Comparison of ENCODE assay signal across 8 mouse cellular contexts in genomic region chr2:26628792-26629437, GRCm38 (mm10). TPM values are rescaled to one million over a fixed set of nuclear protein-coding genes. Genes with fewer than 3 reads are reported as not detected.
A peak's percentile ranks its signal among the peaks of the same experiment; 100 is the strongest.
DNase-seq lines count a peak whose midpoint lies in the region; ATAC-seq and TF ChIP-seq lines count a peak whose summit lies in the region.

No protein-coding gene starts in this region.

- ATAC-seq in limb, embryonic 11.5 days (ENCODE audit: insufficient number of reproducible peaks, low FRiP score, low TSS enrichment, low read depth) = peak; percentile 54
- peak; percentile 50; the same call in 1 of the 2 replicates for ATAC-seq in neural tube, embryonic 14.5 days (ENCODE audit: low read depth)

- TF ChIP-seq CTCF in cerebellum, adult 2 months (IDR thresholded peaks at IDR 0.05; ENCODE audit: borderline replicate concordance, insufficient read depth, low read depth, low read length) = no peak
- no peak for TF ChIP-seq CTCF in thymus, adult 2 months (IDR thresholded peaks at IDR 0.05; ENCODE audit: borderline replicate concordance, control insufficient read depth, extremely low read depth, insufficient read depth, low read length, poor library complexity)

- H3K4me1 ChIP-seq in cerebellum, adult 2 months (ENCODE audit: control insufficient read depth, insufficient read depth, low read length) = peaks cover 27% of the 10 kb centered on the region
- peaks cover 17% of the 10 kb centered on the region for H3K4me1 ChIP-seq in thymus, adult 2 months (replicated peaks; ENCODE audit: control insufficient read depth, insufficient read depth, low read length)
- peaks cover 13% of the 10 kb centered on the region for H3K4me1 ChIP-seq in limb, embryonic 11.5 days (ENCODE audit: control insufficient read depth, insufficient read depth, low read length)
- H3K4me1 ChIP-seq in neural tube, embryonic 14.5 days (ENCODE audit: control insufficient read depth, insufficient read depth, low read length) = peaks cover 36% of the 10 kb centered on the region

- intact Hi-C loops in left cerebral cortex, postnatal 36 days (cut with DNase I) = loop anchor here (5.0 kb wide), 1 partner anchor 182 kb away; the partner anchor contains the start of gene Sec16a

- H3K9me3 ChIP-seq in limb, embryonic 11.5 days (ENCODE audit: control insufficient read depth, low read length) = no peaks in the 10 kb centered on the region; the same call in 1 of the 2 replicates
- no peaks in the 10 kb centered on the region for H3K9me3 ChIP-seq in neural tube, embryonic 14.5 days (ENCODE audit: control insufficient read depth, low read length)

- H3K4me3 ChIP-seq in cerebellum, adult 2 months (replicated peaks; ENCODE audit: insufficient read depth, low read depth, low read length) = peak overlapping the region; percentile 63
- peak overlapping the region; percentile 52 for H3K4me3 ChIP-seq in thymus, adult 2 months (ENCODE audit: control insufficient read depth, insufficient read depth, low read length)
- H3K4me3 ChIP-seq in limb, embryonic 11.5 days (ENCODE audit: low read depth, low read length) = peak overlapping the region; percentile 65
- peak overlapping the region; percentile 82 for H3K4me3 ChIP-seq in neural tube, embryonic 14.5 days (ENCODE audit: low read depth, low read length)

- 7% methylated on average over 5 of the region's 5 CpGs for WGBS in cerebellum, adult 2 months
- WGBS in thymus, adult 2 months = 11% methylated on average over 5 of the region's 5 CpGs
- WGBS in limb, embryonic 11.5 days = 18% methylated on average over 5 of the region's 5 CpGs
- 17% methylated on average over 5 of the region's 5 CpGs for WGBS in neural tube, embryonic 14.5 days

- H3K27me3 ChIP-seq in cerebellum, adult 2 months (ENCODE audit: control insufficient read depth, insufficient read depth, low read length) = no peaks in the 10 kb centered on the region
- no peaks in the 10 kb centered on the region for H3K27me3 ChIP-seq in thymus, adult 2 months (ENCODE audit: control insufficient read depth, insufficient read depth, low read length)
- no peaks in the 10 kb centered on the region for H3K27me3 ChIP-seq in limb, embryonic 11.5 days (ENCODE audit: control insufficient read depth, insufficient read depth, low read length)
- no peaks in the 10 kb centered on the region for H3K27me3 ChIP-seq in neural tube, embryonic 14.5 days (ENCODE audit: control insufficient read depth, insufficient read depth, low read length)

- peak overlapping the region; percentile 94 for H3K9ac ChIP-seq in limb, embryonic 11.5 days (ENCODE audit: low read length)
- peak overlapping the region; percentile 97 for H3K9ac ChIP-seq in neural tube, embryonic 14.5 days (replicated peaks; ENCODE audit: low read depth, low read length)

- peak overlapping the region; percentile 55 for H3K27ac ChIP-seq in cerebellum, adult 2 months (ENCODE audit: insufficient read depth, low read length)
- no peak overlapping the region for H3K27ac ChIP-seq in thymus, adult 2 months (ENCODE audit: control insufficient read depth, insufficient read depth, low read length)
- H3K27ac ChIP-seq in limb, embryonic 11.5 days (replicated peaks; ENCODE audit: low read depth, low read length) = 0 out of 2 replicates have a peak overlapping the region, but pooled peaks have one; percentile 2
- peak overlapping the region; percentile 85 for H3K27ac ChIP-seq in neural tube, embryonic 14.5 days (ENCODE audit: low read depth, low read length)

- peak overlapping the region; percentile 93 for H3K4me2 ChIP-seq in limb, embryonic 11.5 days (ENCODE audit: low read depth, severe bottlenecking)
- H3K4me2 ChIP-seq in neural tube, embryonic 14.5 days (ENCODE audit: low read depth, low read length) = peak overlapping the region; percentile 61

- H3K36me3 ChIP-seq in thymus, adult 2 months (ENCODE audit: control insufficient read depth, insufficient read depth, low read length) = no peaks in the 10 kb centered on the region
- H3K36me3 ChIP-seq in limb, embryonic 11.5 days (ENCODE audit: control insufficient read depth, insufficient read depth, low read length) = no peaks in the 10 kb centered on the region
- no peaks in the 10 kb centered on the region for H3K36me3 ChIP-seq in neural tube, embryonic 14.5 days (ENCODE audit: control insufficient read depth, insufficient read depth, low read length)

- no peak for TF ChIP-seq POLR2A in cerebellum, adult 2 months (IDR thresholded peaks at IDR 0.05; ENCODE audit: borderline replicate concordance, insufficient read depth, low read length)
- no peak for TF ChIP-seq POLR2A in thymus, adult 2 months (IDR thresholded peaks at IDR 0.05; ENCODE audit: control insufficient read depth, extremely low read depth, insufficient read depth, low read length, poor library complexity)

- peak; percentile 49 to 53 for DNase-seq in cerebellum, adult 2 months
- no peak for DNase-seq in cerebellum, adult 9-11 months
- DNase-seq in thymus, adult 2 months = no peak
- no peak for DNase-seq in thymus, postnatal 0 days (ENCODE audit: low spot score)
- peak; percentile 64 for DNase-seq in limb, embryonic 11.5 days (ENCODE audit: low spot score)
- no peak for DNase-seq in left cerebral cortex, postnatal 36 days (ENCODE audit: low spot score in 2 of 2)
- DNase-seq in adrenal gland, postnatal 14 days = no peak

RNA-seq across cellular contexts. Expression of gene Fam69b, which starts 0.7 kb away (rescaled TPM):
- 147 and 155 TPM in 2 replicates for polyA plus RNA-seq in cerebellum, adult 2 months (2012; rRNA removed)
- polyA plus RNA-seq in thymus, adult 2 months (2012; rRNA removed) = 14.8 and 15.6 TPM in 2 replicates
- polyA plus RNA-seq in thymus, postnatal 0 days (2015; fragmentation: Nextera tagmentation; extraction: Ambion mirVana) = 11.9 and 12.2 TPM in 2 replicates
- polyA plus RNA-seq in limb, embryonic 11.5 days (2014; fragmentation: Nextera tagmentation; extraction: Ambion mirVana) = 42.4 and 45.1 TPM in 2 replicates
- polyA plus RNA-seq in neural tube, embryonic 14.5 days (2014; fragmentation: Nextera tagmentation; extraction: Ambion mirVana) = 123 and 139 TPM in 2 replicates
- total RNA-seq in left cerebral cortex, postnatal 36 days (2021) = 10 to 100 TPM; 69.1 to 81.4 TPM
- 10.0 and 12.3 TPM in 2 replicates for total RNA-seq in adrenal gland, postnatal 14 days (2021)

RNA-seq across cellular contexts. Expression of gene Agpat2, which starts 24.7 kb away (rescaled TPM):
- polyA plus RNA-seq in cerebellum, adult 2 months (2012; rRNA removed) = 2.1 and 2.6 TPM in 2 replicates
- polyA plus RNA-seq in thymus, adult 2 months (2012; rRNA removed) = 89.3 and 137 TPM in 2 replicates
- 14.7 and 14.9 TPM in 2 replicates for polyA plus RNA-seq in thymus, postnatal 0 days (2015; fragmentation: Nextera tagmentation; extraction: Ambion mirVana)
- polyA plus RNA-seq in limb, embryonic 11.5 days (2014; fragmentation: Nextera tagmentation; extraction: Ambion mirVana) = 12.2 and 12.8 TPM in 2 replicates
- 2.7 and 4.1 TPM in 2 replicates for polyA plus RNA-seq in neural tube, embryonic 14.5 days (2014; fragmentation: Nextera tagmentation; extraction: Ambion mirVana)
- total RNA-seq in left cerebral cortex, postnatal 36 days (2021) = 1 to 10 TPM; 1.5 to 1.6 TPM
- 271 and 405 TPM in 2 replicates for total RNA-seq in adrenal gland, postnatal 14 days (2021)

RNA-seq across cellular contexts. Expression of gene Lcn4, which starts 42.2 kb away (rescaled TPM):
- polyA plus RNA-seq in cerebellum, adult 2 months (2012; rRNA removed) = not detected in 2 replicates
- polyA plus RNA-seq in thymus, adult 2 months (2012; rRNA removed) = 0.85 and 1.3 TPM in 2 replicates
- 2.2 and 3.9 TPM in 2 replicates for polyA plus RNA-seq in thymus, postnatal 0 days (2015; fragmentation: Nextera tagmentation; extraction: Ambion mirVana)
- not detected in 2 replicates for polyA plus RNA-seq in limb, embryonic 11.5 days (2014; fragmentation: Nextera tagmentation; extraction: Ambion mirVana)
- polyA plus RNA-seq in neural tube, embryonic 14.5 days (2014; fragmentation: Nextera tagmentation; extraction: Ambion mirVana) = not detected in 2 replicates
- not detected for total RNA-seq in left cerebral cortex, postnatal 36 days (2021)
- not detected in 2 replicates for total RNA-seq in adrenal gland, postnatal 14 days (2021)

RNA-seq across cellular contexts. Expression of gene Gm20532, which starts 42.5 kb away (rescaled TPM):
- polyA plus RNA-seq in cerebellum, adult 2 months (2012; rRNA removed) = not detected in 2 replicates
- polyA plus RNA-seq in thymus, adult 2 months (2012; rRNA removed) = not detected in 2 replicates
- not detected in 2 replicates for polyA plus RNA-seq in thymus, postnatal 0 days (2015; fragmentation: Nextera tagmentation; extraction: Ambion mirVana)
- 0.27 TPM in 1 of 2 replicates, not detected in the other for polyA plus RNA-seq in limb, embryonic 11.5 days (2014; fragmentation: Nextera tagmentation; extraction: Ambion mirVana)
- polyA plus RNA-seq in neural tube, embryonic 14.5 days (2014; fragmentation: Nextera tagmentation; extraction: Ambion mirVana) = not detected in 2 replicates
- not detected for total RNA-seq in left cerebral cortex, postnatal 36 days (2021)
- total RNA-seq in adrenal gland, postnatal 14 days (2021) = not detected in 2 replicates

RNA-seq across cellular contexts. Expression of gene Egfl7, which starts 49.1 kb away (rescaled TPM):
- 87.1 and 93.0 TPM in 2 replicates for polyA plus RNA-seq in cerebellum, adult 2 months (2012; rRNA removed)
- 63.9 and 105 TPM in 2 replicates for polyA plus RNA-seq in thymus, adult 2 months (2012; rRNA removed)
- 43.6 and 50.0 TPM in 2 replicates for polyA plus RNA-seq in thymus, postnatal 0 days (2015; fragmentation: Nextera tagmentation; extraction: Ambion mirVana)
- polyA plus RNA-seq in limb, embryonic 11.5 days (2014; fragmentation: Nextera tagmentation; extraction: Ambion mirVana) = 68.1 and 72.2 TPM in 2 replicates
- polyA plus RNA-seq in neural tube, embryonic 14.5 days (2014; fragmentation: Nextera tagmentation; extraction: Ambion mirVana) = 37.4 and 64.3 TPM in 2 replicates
- total RNA-seq in left cerebral cortex, postnatal 36 days (2021) = 10 to 100 TPM; 61.6 to 85.2 TPM
- total RNA-seq in adrenal gland, postnatal 14 days (2021) = 217 and 247 TPM in 2 replicates

Comparison
In these comparisons a context has a peak if more than half of its experiments do, and no peak if none do; other contexts are left out.
1. DNase-seq: peak in cerebellum, adult 2 months (2 of 2) and limb, embryonic 11.5 days (single experiment); none in cerebellum, adult 9-11 months (single experiment), thymus, adult 2 months (single experiment), thymus, postnatal 0 days (single experiment), left cerebral cortex, postnatal 36 days (0 of 2) and adrenal gland, postnatal 14 days (single experiment).
2. Peak in every context shown above with its lines, with median percentiles within 50 percentile points of each other: H3K4me3 ChIP-seq.